8 mouse cellular contexts compared by ENCODE assay signal in genomic region chr17:79356071-79356601, GRCm38 (mm10). TPM values are rescaled to one million over a fixed set of nuclear protein-coding genes. Genes with fewer than 3 reads are reported as not detected.
DNase-seq lines count a peak whose midpoint lies in the region; ATAC-seq and TF ChIP-seq lines count a peak whose summit lies in the region.

No protein-coding gene starts in this region.

- peak overlapping the region; percentile 85 for H3K4me3 ChIP-seq in lung, adult 2 months (replicated peaks; ENCODE audit: extremely low read depth, low read depth, low read length)
- H3K4me3 ChIP-seq in heart, embryonic 16.5 days (ENCODE audit: low read length) = peak overlapping the region; percentile 73
- H3K4me3 ChIP-seq in limb, embryonic 14.5 days (replicated peaks; ENCODE audit: low read length) = peak overlapping the region; percentile 75
- H3K4me3 ChIP-seq in neural tube, embryonic 11.5 days (ENCODE audit: low read depth, low read length) = peak overlapping the region; percentile 65

- TF ChIP-seq POLR2A in lung, adult 2 months (IDR thresholded peaks at IDR 0.05; ENCODE audit: borderline replicate concordance, extremely low read depth, low read depth, low read length) = no peak
- TF ChIP-seq POLR2A in limb, embryonic 14.5 days (IDR thresholded peaks at IDR 0.05; ENCODE audit: borderline replicate concordance, extremely low read depth, insufficient read depth, insufficient read length) = no peak

- TF ChIP-seq CTCF in lung, adult 2 months (IDR thresholded peaks at IDR 0.05; ENCODE audit: insufficient read depth, low read length) = no peak

- H3K9ac ChIP-seq in heart, embryonic 16.5 days (ENCODE audit: low read length) = peak overlapping the region; percentile 88
- H3K9ac ChIP-seq in limb, embryonic 14.5 days (ENCODE audit: low read depth, low read length, severe bottlenecking) = peak overlapping the region; percentile 72
- peak overlapping the region; percentile 74 for H3K9ac ChIP-seq in neural tube, embryonic 11.5 days (ENCODE audit: low read length)

- no peak for DNase-seq in lung, adult 2 months
- no peak for DNase-seq in lung, postnatal 14 days
- peak; percentile 34 for DNase-seq in c-Kit-positive CD71-positive TER-119-positive erythroid progenitor cells, embryonic 14.5 days (ENCODE audit: low spot score)
- no peak for DNase-seq in limb, embryonic 14.5 days (ENCODE audit: low spot score)
- no peak for DNase-seq in neural tube, embryonic 11.5 days (ENCODE audit: low spot score)
- no peak for DNase-seq in urinary bladder, postnatal 36 days (ENCODE audit: low spot score in 2 of 2)
- DNase-seq in frontal cortex, postnatal 14 days (ENCODE audit: low spot score in 2 of 2) = no peak

- peak overlapping the region; percentile 80 for H3K4me2 ChIP-seq in heart, embryonic 16.5 days (ENCODE audit: low read depth, low read length)
- H3K4me2 ChIP-seq in limb, embryonic 14.5 days (replicated peaks; ENCODE audit: low read depth, low read length, severe bottlenecking) = peak overlapping the region; percentile 100
- peak overlapping the region; percentile 99 for H3K4me2 ChIP-seq in neural tube, embryonic 11.5 days (ENCODE audit: low read depth)

- H3K9me3 ChIP-seq in heart, embryonic 16.5 days (replicated peaks; ENCODE audit: control insufficient read depth, low read length) = no peaks in the 10 kb centered on the region
- no peaks in the 10 kb centered on the region for H3K9me3 ChIP-seq in limb, embryonic 14.5 days (ENCODE audit: control insufficient read depth, low read length)
- H3K9me3 ChIP-seq in neural tube, embryonic 11.5 days (ENCODE audit: control insufficient read depth, low read length) = no peaks in the 10 kb centered on the region

- no peak for ATAC-seq in heart, embryonic 16.5 days (replicated peaks; ENCODE audit: extremely low read depth, insufficient read depth, low FRiP score)
- ATAC-seq in limb, embryonic 14.5 days (ENCODE audit: low FRiP score, low read depth) = no peak
- ATAC-seq in neural tube, embryonic 11.5 days (ENCODE audit: insufficient read depth, low FRiP score, low TSS enrichment) = 0 out of 2 replicates have a peak, but pooled peaks have one; percentile 8

- no peaks in the 10 kb centered on the region for H3K36me3 ChIP-seq in heart, embryonic 16.5 days (ENCODE audit: control insufficient read depth, insufficient read depth)
- no peaks in the 10 kb centered on the region for H3K36me3 ChIP-seq in limb, embryonic 14.5 days (ENCODE audit: control insufficient read depth, insufficient read depth, low read length)
- H3K36me3 ChIP-seq in neural tube, embryonic 11.5 days (ENCODE audit: control insufficient read depth, insufficient read depth, low read length) = no peaks in the 10 kb centered on the region

- peak overlapping the region; percentile 91 for H3K27ac ChIP-seq in heart, embryonic 16.5 days (ENCODE audit: low read length)
- H3K27ac ChIP-seq in limb, embryonic 14.5 days (replicated peaks; ENCODE audit: low read depth, low read length) = no peak overlapping the region
- no peak overlapping the region for H3K27ac ChIP-seq in neural tube, embryonic 11.5 days (ENCODE audit: low read depth, low read length)

- H3K27me3 ChIP-seq in heart, embryonic 16.5 days (ENCODE audit: control insufficient read depth, insufficient read depth, low read length) = no peaks in the 10 kb centered on the region
- peaks cover 4% of the 10 kb centered on the region; the same call in 1 of the 2 replicates for H3K27me3 ChIP-seq in limb, embryonic 14.5 days (ENCODE audit: control insufficient read depth, insufficient read depth, low read length)
- peaks cover 9% of the 10 kb centered on the region; the same call in 1 of the 2 replicates for H3K27me3 ChIP-seq in neural tube, embryonic 11.5 days (ENCODE audit: control insufficient read depth, insufficient read depth, low read length)

- H3K4me1 ChIP-seq in lung, adult 2 months (ENCODE audit: control insufficient read depth, insufficient read depth, low read length) = 0 out of 2 replicates have a peak, but pooled peaks cover 3% of the 10 kb centered on the region
- peaks cover 22% of the 10 kb centered on the region for H3K4me1 ChIP-seq in heart, embryonic 16.5 days (ENCODE audit: control insufficient read depth, insufficient read depth, low read length)
- peaks cover 24% of the 10 kb centered on the region for H3K4me1 ChIP-seq in limb, embryonic 14.5 days (ENCODE audit: control insufficient read depth, insufficient read depth, low read length)
- H3K4me1 ChIP-seq in neural tube, embryonic 11.5 days (ENCODE audit: control insufficient read depth, insufficient read depth, low read length) = peaks cover 12% of the 10 kb centered on the region; the same call in 1 of the 2 replicates

- 7% methylated on average over 24 of the region's 24 CpGs for WGBS in lung, adult 2 months
- 6% methylated on average over 24 of the region's 24 CpGs for WGBS in heart, embryonic 16.5 days
- 8% methylated on average over 24 of the region's 24 CpGs for WGBS in limb, embryonic 14.5 days
- 11% methylated on average over 24 of the region's 24 CpGs for WGBS in neural tube, embryonic 11.5 days

RNA-seq across cellular contexts. Expression of gene Cdc42ep3, which starts 1.2 kb away (rescaled TPM):
- 21.9 and 23.3 TPM in 2 replicates for polyA plus RNA-seq in lung, adult 2 months (2012; rRNA removed)
- 72.3 and 73.7 TPM in 2 replicates for polyA plus RNA-seq in heart, embryonic 16.5 days (2015; fragmentation: Nextera tagmentation; extraction: Ambion mirVana)
- polyA plus RNA-seq in limb, embryonic 14.5 days (2012; rRNA removed) = 26.6 and 35.1 TPM in 2 replicates
- 69.4 and 72.5 TPM in 2 replicates for polyA plus RNA-seq in limb, embryonic 14.5 days (2014; fragmentation: Nextera tagmentation; extraction: Ambion mirVana)
- polyA plus RNA-seq in neural tube, embryonic 11.5 days (2014; fragmentation: Nextera tagmentation; extraction: Ambion mirVana) = 27.6 and 28.7 TPM in 2 replicates
